Mouse (Mus musculus) olfactory bulb, adult 2 months (tissue): ENCODE results near the gene Nsg2. TPM values are rescaled to one million over a fixed set of nuclear protein-coding genes. Genes with fewer than 3 reads are reported as not detected.

Source experiments
- H3K27ac ChIP-seq: fragments of 200-500 bp; 2 replicates; pipeline ENCODE4 v1.5.1; 2012; ENCODE audit warnings: low read depth, low read length; ENCODE audit not compliant: insufficient read depth
- H3K4me1 ChIP-seq: fragments of 200-500 bp; 2 replicates; pipeline ENCODE4 v1.6.1; 2012; ENCODE audit warnings: low read length; ENCODE audit not compliant: control insufficient read depth, insufficient read depth
- H3K4me3 ChIP-seq: fragments of 200-500 bp; 2 replicates; pipeline ENCODE4 v1.5.1; 2012; ENCODE audit warnings: mild to moderate bottlenecking, low read depth, low read length, moderate library complexity; ENCODE audit not compliant: insufficient read depth
- CTCF ChIP-seq: fragments of 200-500 bp; IDR thresholded peaks from 2 replicates; pipeline ENCODE4 v1.5.1; 2012; ENCODE audit warnings: low read depth, mild to moderate bottlenecking, low read length, moderate library complexity; ENCODE audit not compliant: insufficient read depth
- POLR2A ChIP-seq: fragments of 200-500 bp; IDR thresholded peaks from 2 replicates; pipeline ENCODE4 v1.6.1; 2012; ENCODE audit warnings: mild to moderate bottlenecking, low read depth, low read length, moderate library complexity; ENCODE audit not compliant: insufficient read depth
- WGBS: fragments of 180-500 bp; shearing (Covaris S2); methylation state at CpG from one replicate; pipeline ENCODE4 v1.1.7; 2018; 5-methylcytosine and 5-hydroxymethylcytosine counted together
- polyA plus RNA-seq: library from polyadenylated mRNA; stranded (reverse); fragments of >200 nt; gene quantifications from 2 replicates; pipeline ENCODE4 v1.2.4, GENCODE M21; 2012; ENCODE audit warnings: low replicate concordance; ENCODE audit not compliant: missing spikeins, insufficient read depth, insufficient read length

Nsg2 gene
- polyA plus RNA-seq, 1 experiment: 450 TPM

DNA sequence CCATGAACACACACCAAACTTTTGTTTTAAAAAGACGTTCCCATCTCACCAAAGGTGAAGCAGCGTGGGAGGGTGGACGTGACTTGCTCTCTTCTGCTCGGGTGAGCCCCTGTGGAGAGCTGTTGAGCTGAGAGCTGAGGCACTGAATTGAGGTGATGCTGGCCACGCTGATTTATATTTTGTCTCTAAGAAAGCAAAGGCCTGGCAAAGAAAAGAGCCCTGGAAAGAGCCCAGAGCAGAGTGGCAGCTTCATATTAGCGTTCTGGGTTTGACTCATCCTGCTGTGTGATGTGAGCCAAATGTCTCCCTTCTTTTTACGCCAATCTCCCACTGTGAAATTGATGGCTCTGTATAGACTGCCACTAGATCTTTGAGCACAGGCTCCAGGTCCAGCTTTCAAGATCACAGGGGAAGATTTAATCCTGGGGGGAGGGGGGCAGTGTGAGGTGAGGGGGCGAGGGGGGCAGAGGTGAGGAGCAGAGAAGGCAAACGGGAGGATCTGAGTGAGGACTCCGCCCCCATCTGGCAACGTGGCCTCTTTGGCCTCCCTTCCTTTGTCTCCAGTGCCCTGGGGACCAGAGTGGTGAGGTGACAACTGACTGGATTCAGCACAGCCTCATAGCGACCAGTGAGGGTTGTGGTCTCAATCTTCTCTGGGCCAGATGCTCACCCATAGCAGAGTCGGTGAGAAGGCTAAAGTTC, 9.8 kb downstream of the Nsg2 start:
- no peak overlapping the region for H3K4me3 ChIP-seq
- H3K27ac ChIP-seq: no peak overlapping the region; the same call in 1 of the 2 replicates
- H3K4me1 ChIP-seq: peaks cover 20% of the 10 kb centered on the region
- 10% methylated on average over 13 of the region's 13 CpGs for WGBS
- TF ChIP-seq CTCF (no peak), POLR2A (no peak)

DNA sequence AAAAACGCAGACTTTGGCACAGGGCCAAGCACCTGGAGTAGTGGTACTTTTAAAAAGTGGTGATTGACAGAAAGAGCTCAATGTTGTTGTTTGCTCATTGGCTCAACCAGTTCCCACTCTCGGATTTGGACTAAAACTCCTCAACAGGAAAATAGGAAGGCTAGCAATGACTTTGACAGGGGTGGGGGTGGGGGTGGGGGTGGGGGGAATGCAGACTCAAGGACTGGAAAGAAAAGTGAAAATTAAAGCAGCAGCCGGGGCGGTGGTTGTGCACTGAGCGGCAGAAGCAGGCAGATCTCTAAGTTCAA, 10.4 kb downstream of the Nsg2 start:
- H3K27ac ChIP-seq: no peak overlapping the region
- H3K4me3 ChIP-seq: no peak overlapping the region
- TF ChIP-seq POLR2A (no peak), CTCF (no peak)
- peaks cover 26% of the 10 kb centered on the region for H3K4me1 ChIP-seq
- 27% methylated on average over 5 of the region's 5 CpGs for WGBS

- Histone ChIP-seq H3K27ac (peak overlapping the region; percentile 32), H3K4me1 (peaks cover 33% of the 10 kb centered on the region), H3K4me3 (no peak overlapping the region)
- WGBS: 53% methylated on average over 9 of the region's 9 CpGs
- TF ChIP-seq POLR2A: no peak
- no peak for TF ChIP-seq CTCF
Measured at GRCm38 (mm10) chr11:32011867-32012603, 11.8 kb downstream of the Nsg2 start.

- no peak overlapping the region; the same call in 1 of the 2 replicates for H3K27ac ChIP-seq
- WGBS: 70% methylated on average over 4 of the region's 4 CpGs
- no peak for TF ChIP-seq POLR2A
- TF ChIP-seq CTCF: no peak
- H3K4me3 ChIP-seq: no peak overlapping the region
- H3K4me1 ChIP-seq: peaks cover 36% of the 10 kb centered on the region
Measured at GRCm38 (mm10) chr11:32013014-32013427, 12.8 kb downstream of the Nsg2 start.

- H3K4me3 ChIP-seq: no peak overlapping the region
- H3K27ac ChIP-seq: no peak overlapping the region
- WGBS: 76% methylated on average over 1 of the region's 1 CpGs
- TF ChIP-seq POLR2A (no peak), CTCF (no peak)
- H3K4me1 ChIP-seq: peaks cover 36% of the 10 kb centered on the region
Measured at GRCm38 (mm10) chr11:32013561-32013960, 13.3 kb downstream of the Nsg2 start.

GRCm38 (mm10) chr11:32018201-32018600, 17.9 kb downstream of the Nsg2 start:
- peaks cover 45% of the 10 kb centered on the region for H3K4me1 ChIP-seq
- no peak for TF ChIP-seq CTCF
- TF ChIP-seq POLR2A: no peak
- no peak overlapping the region for H3K4me3 ChIP-seq
- 25% methylated on average over 4 of the region's 4 CpGs for WGBS
- peak overlapping the region; percentile 43 for H3K27ac ChIP-seq

- TF ChIP-seq POLR2A (no peak), CTCF (no peak)
- peak overlapping the region; percentile 98 for H3K27ac ChIP-seq
- peaks cover 50% of the 10 kb centered on the region for H3K4me1 ChIP-seq
- no peak overlapping the region for H3K4me3 ChIP-seq
- WGBS: 8% methylated on average over 8 of the region's 8 CpGs
Measured at GRCm38 (mm10) chr11:32020031-32020965, 20.0 kb downstream of the Nsg2 start.

DNA sequence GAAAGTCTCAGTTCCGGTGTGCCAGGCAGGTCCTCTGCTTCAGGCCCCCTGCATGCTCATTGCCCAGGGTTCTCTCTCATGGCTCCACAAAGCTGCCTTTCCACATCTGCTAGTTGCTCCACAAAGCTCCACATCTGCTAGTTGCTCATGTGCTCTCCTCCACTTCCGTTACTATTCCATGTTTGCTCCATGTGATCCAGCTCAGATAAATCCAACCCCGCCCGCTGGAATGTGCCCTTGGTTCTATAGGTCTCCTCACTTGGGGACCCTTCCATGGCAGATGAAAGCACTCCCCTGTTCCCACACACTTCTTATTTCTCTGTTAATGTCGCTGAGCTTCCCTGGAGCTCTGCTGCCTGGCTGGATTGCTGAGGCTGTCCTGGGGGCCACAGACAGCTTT, 26.4 kb downstream of the Nsg2 start:
- 41% methylated on average over 5 of the region's 5 CpGs for WGBS
- H3K4me3 ChIP-seq: no peak overlapping the region
- peak overlapping the region; percentile 62 for H3K27ac ChIP-seq
- H3K4me1 ChIP-seq: peaks cover 47% of the 10 kb centered on the region
- TF ChIP-seq CTCF: no peak
- no peak for TF ChIP-seq POLR2A
